Mouse (Mus musculus): ENCODE measurements at regions not wholly inside any gene's neighbourhood (a gene's known extent, or its start where the extent isn't known, plus 50 kb on each side); places are given as distances from the start of the nearest gene placed in this dataset.

DNA sequence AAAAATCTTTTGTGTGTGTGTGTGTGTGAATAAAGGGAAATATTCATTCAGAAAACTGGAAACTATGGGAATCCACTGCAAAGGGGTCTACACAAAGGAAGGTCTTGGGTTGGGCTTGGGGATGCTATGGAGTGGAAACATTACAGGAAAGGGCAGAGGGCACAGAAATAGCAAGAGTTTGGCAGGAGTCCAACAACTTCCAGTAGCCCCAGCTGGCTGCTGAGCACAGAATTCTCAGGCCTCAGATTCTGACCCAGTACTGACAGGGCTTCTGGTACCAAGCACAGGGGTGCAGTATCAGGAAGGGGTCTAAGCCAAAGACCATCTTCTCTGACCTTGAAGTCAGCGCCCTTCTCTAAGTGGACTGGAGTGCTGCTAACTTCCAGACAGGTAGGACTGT, 174.4 kb downstream of the Utp6 start:
- Histone ChIP-seq H3K36me3 (no peaks in the 10 kb centered on the region), H3K4me1 (peaks cover 39% of the 10 kb centered on the region), H3K9me3 (no peaks in the 10 kb centered on the region), H3K27ac (no peak overlapping the region), H3K4me3 (no peak overlapping the region), H3K27me3 (no peaks in the 10 kb centered on the region), H3K4me2 (replicated peaks) (no peak overlapping the region), H3K9ac (no peak overlapping the region)
- WGBS, result 66% methylated on average over 1 of the region's 1 CpGs
- ATAC-seq (ENCODE audit: insufficient number of reproducible peaks, insufficient read depth, low FRiP score, low TSS enrichment), result no peak

DNA sequence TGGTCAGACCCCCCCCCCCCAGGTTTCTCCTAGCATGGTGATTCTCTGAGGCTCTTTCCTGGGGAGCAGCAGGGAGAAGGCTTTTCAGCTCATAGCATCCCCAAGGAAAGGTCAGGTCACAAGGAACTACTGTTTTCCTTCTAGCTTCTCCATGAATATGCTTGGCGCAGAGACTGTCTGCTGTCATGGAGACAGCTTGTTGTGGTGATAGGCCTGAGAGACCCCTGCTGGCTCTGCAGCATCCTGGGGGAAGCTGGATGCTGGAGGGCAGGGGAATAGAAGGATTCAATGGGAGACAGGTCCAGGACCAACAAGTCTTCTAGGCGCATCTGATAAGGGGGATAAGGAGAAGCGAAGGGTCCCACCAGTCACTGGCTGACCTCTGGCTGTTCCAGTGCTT, 178.1 kb downstream of the Utp6 start:
- no peak overlapping the region for H3K4me2 ChIP-seq (replicated peaks)
- H3K27ac ChIP-seq, result no peak overlapping the region
- peaks cover 16% of the 10 kb centered on the region; the same call in 1 of the 2 replicates for H3K4me1 ChIP-seq
- no peaks in the 10 kb centered on the region for H3K27me3 ChIP-seq
- no peak for ATAC-seq (ENCODE audit: insufficient number of reproducible peaks, insufficient read depth, low FRiP score, low TSS enrichment)
- H3K9ac ChIP-seq, result no peak overlapping the region
- no peaks in the 10 kb centered on the region for H3K36me3 ChIP-seq
- H3K4me3 ChIP-seq, result no peak overlapping the region
- WGBS, result 63% methylated on average over 3 of the region's 3 CpGs
- no peaks in the 10 kb centered on the region for H3K9me3 ChIP-seq

DNA sequence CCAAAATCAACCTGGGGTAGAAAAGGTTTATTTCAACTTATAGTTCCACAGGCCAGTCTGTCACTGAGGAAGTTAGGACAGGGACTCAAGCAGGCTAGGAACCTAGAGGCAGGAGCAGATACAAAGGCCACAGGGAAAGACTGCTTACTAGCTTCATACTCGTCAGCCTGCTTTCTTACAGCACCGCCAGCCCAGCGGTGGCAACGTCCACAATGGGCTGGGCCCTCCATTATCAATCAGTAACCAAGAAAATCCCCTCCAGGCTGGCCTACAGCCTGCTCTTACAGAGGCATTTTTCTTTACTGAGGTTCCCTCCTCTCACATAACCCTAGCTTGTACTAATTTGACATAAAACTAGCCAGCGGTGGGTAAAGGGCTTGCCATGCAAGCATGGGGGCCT, 180.2 kb downstream of the Utp6 start:
- H3K27me3 ChIP-seq, result no peaks in the 10 kb centered on the region
- no peaks in the 10 kb centered on the region for H3K9me3 ChIP-seq
- H3K36me3 ChIP-seq, result no peaks in the 10 kb centered on the region
- 74% methylated on average over 5 of the region's 5 CpGs for WGBS
- 0 out of 2 replicates have a peak, but pooled peaks cover 4% of the 10 kb centered on the region for H3K4me1 ChIP-seq
- H3K9ac ChIP-seq, result no peak overlapping the region
- H3K27ac ChIP-seq, result no peak overlapping the region
- no peak overlapping the region for H3K4me2 ChIP-seq (replicated peaks)
- H3K4me3 ChIP-seq, result no peak overlapping the region
- no peak for ATAC-seq (ENCODE audit: insufficient number of reproducible peaks, insufficient read depth, low FRiP score, low TSS enrichment)

DNA sequence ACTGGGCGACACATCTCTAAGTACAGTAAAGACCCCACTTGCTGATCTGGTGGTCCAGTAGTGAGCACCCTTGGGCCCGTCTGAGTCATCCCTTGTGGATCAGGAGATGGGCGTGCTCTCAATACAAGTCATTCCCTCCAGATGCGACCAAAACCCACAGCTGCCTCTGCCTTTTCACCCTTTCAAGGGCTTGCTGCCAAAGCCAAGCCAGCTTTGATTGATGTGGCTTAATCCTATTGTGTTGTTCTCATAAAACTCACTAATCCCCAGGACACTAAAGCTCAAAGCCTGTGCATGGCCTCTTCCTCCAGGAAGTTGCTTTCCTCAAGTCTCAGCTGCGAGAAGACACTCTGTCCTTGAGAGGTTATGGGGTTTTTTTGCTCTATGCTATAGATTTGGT, 182.4 kb downstream of the Utp6 start:
- no peak overlapping the region for H3K27ac ChIP-seq
- WGBS, result 54% methylated on average over 5 of the region's 5 CpGs
- no peaks in the 10 kb centered on the region for H3K9me3 ChIP-seq
- 0 out of 2 replicates have a peak, but pooled peaks cover 8% of the 10 kb centered on the region for H3K4me1 ChIP-seq
- H3K27me3 ChIP-seq, result no peaks in the 10 kb centered on the region
- ATAC-seq (ENCODE audit: insufficient number of reproducible peaks, insufficient read depth, low FRiP score, low TSS enrichment), result no peak
- H3K4me3 ChIP-seq, result no peak overlapping the region
- no peak overlapping the region for H3K4me2 ChIP-seq (replicated peaks)
- no peaks in the 10 kb centered on the region for H3K36me3 ChIP-seq
- H3K9ac ChIP-seq, result no peak overlapping the region

DNA sequence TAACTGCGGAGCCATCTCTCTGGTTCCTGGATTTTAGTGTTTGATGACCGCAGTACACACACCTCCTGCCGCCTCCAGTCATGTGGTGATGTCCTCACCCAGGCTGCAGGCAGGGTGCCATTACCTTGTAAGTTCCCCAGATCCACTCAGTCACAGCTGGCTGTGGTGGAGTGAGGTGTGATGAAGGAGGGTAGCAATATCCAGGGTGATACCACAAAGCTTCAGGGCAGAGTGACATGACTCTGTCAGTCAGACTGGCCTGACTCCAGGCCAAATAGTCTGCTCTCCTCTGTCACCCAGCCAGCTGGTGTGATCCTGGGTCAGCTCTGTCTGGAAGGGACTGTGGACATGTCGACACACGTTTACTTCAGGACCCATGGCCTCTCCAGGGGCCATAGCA, 183.7 kb downstream of the Utp6 start:
- no peaks in the 10 kb centered on the region for H3K27me3 ChIP-seq
- H3K4me2 ChIP-seq (replicated peaks), result no peak overlapping the region
- 0 out of 2 replicates have a peak, but pooled peaks cover 8% of the 10 kb centered on the region for H3K4me1 ChIP-seq
- ATAC-seq (ENCODE audit: insufficient number of reproducible peaks, insufficient read depth, low FRiP score, low TSS enrichment), result no peak
- H3K9me3 ChIP-seq, result no peaks in the 10 kb centered on the region
- WGBS, result 74% methylated on average over 5 of the region's 5 CpGs
- H3K27ac ChIP-seq, result no peak overlapping the region
- H3K9ac ChIP-seq, result no peak overlapping the region
- H3K36me3 ChIP-seq, result no peaks in the 10 kb centered on the region
- H3K4me3 ChIP-seq, result no peak overlapping the region

DNA sequence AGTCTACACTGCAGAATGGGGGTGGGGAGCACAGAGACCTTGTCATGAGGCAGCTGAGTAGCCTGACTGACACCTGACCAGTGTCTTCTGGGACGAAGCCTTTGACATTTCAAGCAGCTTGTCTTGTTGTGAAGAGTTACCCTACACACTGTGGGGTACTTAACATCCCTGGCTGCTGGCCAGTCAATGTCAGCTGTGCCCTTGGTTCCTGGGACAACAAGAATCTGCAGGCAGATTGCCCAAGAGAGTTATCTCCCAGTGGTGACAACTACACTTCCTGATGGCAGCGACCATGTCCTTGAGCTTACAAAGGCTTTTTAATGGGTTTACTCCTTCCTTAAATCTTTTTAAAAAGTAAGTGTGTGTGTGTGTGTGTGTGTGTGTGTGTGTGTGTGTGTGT, 184.2 kb downstream of the Utp6 start:
- H3K9me3 ChIP-seq, result no peaks in the 10 kb centered on the region
- ATAC-seq (ENCODE audit: insufficient number of reproducible peaks, insufficient read depth, low FRiP score, low TSS enrichment), result no peak
- H3K36me3 ChIP-seq, result no peaks in the 10 kb centered on the region
- no peak overlapping the region for H3K4me3 ChIP-seq
- no peak overlapping the region for H3K4me2 ChIP-seq (replicated peaks)
- 74% methylated on average over 2 of the region's 2 CpGs for WGBS
- H3K27ac ChIP-seq, result no peak overlapping the region
- no peaks in the 10 kb centered on the region for H3K27me3 ChIP-seq
- no peak overlapping the region for H3K9ac ChIP-seq
- H3K4me1 ChIP-seq, result 0 out of 2 replicates have a peak, but pooled peaks cover 8% of the 10 kb centered on the region

DNA sequence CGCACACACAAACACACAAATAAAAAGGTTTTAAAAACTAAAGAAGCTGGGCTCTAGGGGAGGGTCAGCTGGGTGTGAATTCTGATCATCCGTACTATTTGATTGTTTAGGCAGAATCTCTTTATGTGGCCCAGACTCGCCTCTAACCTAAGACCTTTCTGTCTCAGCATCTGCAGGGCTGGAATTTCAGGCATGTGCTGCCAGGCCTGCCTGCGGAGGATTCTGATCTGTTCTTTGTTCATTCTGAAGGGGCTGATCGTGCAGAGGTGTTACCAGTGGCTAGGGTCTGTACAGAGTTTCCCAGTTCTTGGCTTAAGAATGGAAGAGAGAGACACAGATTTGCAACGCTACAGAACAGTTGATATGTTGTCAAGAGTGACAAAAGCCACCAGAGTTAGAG, 185.6 kb downstream of the Rab11fip4 start:
- H3K36me3 ChIP-seq, result no peaks in the 10 kb centered on the region
- no peak for ATAC-seq (ENCODE audit: insufficient number of reproducible peaks, insufficient read depth, low FRiP score, low TSS enrichment)
- no peaks in the 10 kb centered on the region for H3K9me3 ChIP-seq
- H3K4me2 ChIP-seq (replicated peaks), result no peak overlapping the region
- no peaks in the 10 kb centered on the region for H3K27me3 ChIP-seq
- H3K9ac ChIP-seq, result no peak overlapping the region
- 0 out of 2 replicates have a peak, but pooled peaks cover 8% of the 10 kb centered on the region for H3K4me1 ChIP-seq
- H3K27ac ChIP-seq, result no peak overlapping the region
- H3K4me3 ChIP-seq, result no peak overlapping the region
- WGBS, result 22% methylated on average over 6 of the region's 6 CpGs

DNA sequence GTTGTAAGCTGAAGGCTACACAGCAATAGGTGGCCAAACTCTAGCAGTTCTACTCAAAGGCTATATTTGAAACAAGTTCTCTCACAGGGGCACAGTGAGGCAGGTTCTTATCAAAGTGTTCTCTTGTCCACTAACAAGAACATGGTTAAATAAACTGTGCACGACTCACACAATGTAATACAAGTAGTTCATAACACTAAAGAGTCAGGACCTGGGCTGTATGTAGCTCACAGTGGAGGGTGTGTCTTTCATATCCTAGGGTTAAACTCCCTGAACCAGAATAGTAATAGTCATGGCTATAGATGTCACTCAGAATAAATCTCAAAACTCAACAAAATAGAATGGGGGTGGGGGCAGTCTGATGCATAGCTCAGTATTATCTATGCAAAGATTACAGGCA, 182.7 kb downstream of the Rab11fip4 start:
- no peaks in the 10 kb centered on the region for H3K9me3 ChIP-seq
- WGBS, result 63% methylated on average over 1 of the region's 1 CpGs
- ATAC-seq (ENCODE audit: insufficient number of reproducible peaks, insufficient read depth, low FRiP score, low TSS enrichment), result no peak
- no peak overlapping the region for H3K27ac ChIP-seq
- H3K9ac ChIP-seq, result no peak overlapping the region
- H3K4me3 ChIP-seq, result no peak overlapping the region
- no peaks in the 10 kb centered on the region for H3K27me3 ChIP-seq
- no peaks in the 10 kb centered on the region for H3K36me3 ChIP-seq
- H3K4me1 ChIP-seq, result 0 out of 2 replicates have a peak, but pooled peaks cover 3% of the 10 kb centered on the region
- H3K4me2 ChIP-seq (replicated peaks), result no peak overlapping the region

DNA sequence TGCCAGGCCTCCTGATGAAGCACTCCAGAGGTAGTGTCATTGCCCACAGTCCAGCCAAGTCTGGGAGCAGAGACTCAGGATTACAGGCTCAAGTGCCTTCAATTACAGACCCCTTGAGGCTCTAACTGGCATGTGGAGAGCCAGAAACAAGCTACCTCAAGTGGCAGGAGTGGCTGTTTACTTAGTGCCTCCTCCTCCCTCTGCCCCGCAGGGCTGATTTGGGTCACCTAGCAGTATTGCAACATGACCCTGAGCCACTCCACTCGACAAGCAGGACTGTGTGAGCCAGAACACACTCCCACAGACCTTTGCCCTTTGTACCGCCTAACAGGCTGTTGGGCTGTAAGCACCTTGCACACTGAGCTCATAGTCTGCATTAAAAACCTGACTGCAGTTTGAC, 180.4 kb downstream of the Rab11fip4 start:
- 11% methylated on average over 3 of the region's 3 CpGs for WGBS
- no peaks in the 10 kb centered on the region for H3K4me1 ChIP-seq

DNA sequence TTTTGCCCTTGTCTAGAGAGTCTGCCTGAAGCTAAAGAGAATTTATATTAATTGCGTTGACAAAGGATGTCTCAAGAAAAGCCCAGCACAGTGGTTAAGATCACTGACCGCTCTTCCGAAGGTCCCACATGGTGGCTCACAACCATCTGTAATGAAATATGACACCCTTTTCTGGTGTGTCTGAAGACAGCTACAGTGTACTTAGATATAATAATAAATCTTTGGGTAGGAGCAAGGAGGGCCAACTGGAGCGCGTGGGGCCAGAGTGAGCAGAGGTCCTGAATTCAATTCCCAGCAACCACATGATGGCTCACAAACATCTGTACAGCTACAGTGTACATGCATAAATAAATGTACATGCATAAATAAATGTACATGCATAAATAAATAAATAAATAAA, 176.1 kb downstream of the Rab11fip4 start:
- H3K9ac ChIP-seq, result no peak overlapping the region
- no peak overlapping the region for H3K27ac ChIP-seq
- H3K9me3 ChIP-seq, result no peaks in the 10 kb centered on the region
- peaks cover 5% of the 10 kb centered on the region; the same call in 1 of the 2 replicates for H3K4me1 ChIP-seq
- no peak overlapping the region for H3K4me2 ChIP-seq (replicated peaks)
- H3K4me3 ChIP-seq, result no peak overlapping the region
- no peak for ATAC-seq (ENCODE audit: insufficient number of reproducible peaks, insufficient read depth, low FRiP score, low TSS enrichment)
- WGBS, result 81% methylated on average over 5 of the region's 5 CpGs
- no peaks in the 10 kb centered on the region for H3K27me3 ChIP-seq
- H3K36me3 ChIP-seq, result no peaks in the 10 kb centered on the region

More for the DNA sequence above, 180.4 kb downstream of the Rab11fip4 start:
- H3K4me2 ChIP-seq (replicated peaks), result no peak overlapping the region
- no peak overlapping the region for H3K9ac ChIP-seq
- H3K36me3 ChIP-seq, result no peaks in the 10 kb centered on the region
- H3K27me3 ChIP-seq, result no peaks in the 10 kb centered on the region
- H3K9me3 ChIP-seq, result no peaks in the 10 kb centered on the region
- no peak overlapping the region for H3K27ac ChIP-seq
- ATAC-seq (ENCODE audit: insufficient number of reproducible peaks, insufficient read depth, low FRiP score, low TSS enrichment), result no peak
- H3K4me3 ChIP-seq, result no peak overlapping the region

DNA sequence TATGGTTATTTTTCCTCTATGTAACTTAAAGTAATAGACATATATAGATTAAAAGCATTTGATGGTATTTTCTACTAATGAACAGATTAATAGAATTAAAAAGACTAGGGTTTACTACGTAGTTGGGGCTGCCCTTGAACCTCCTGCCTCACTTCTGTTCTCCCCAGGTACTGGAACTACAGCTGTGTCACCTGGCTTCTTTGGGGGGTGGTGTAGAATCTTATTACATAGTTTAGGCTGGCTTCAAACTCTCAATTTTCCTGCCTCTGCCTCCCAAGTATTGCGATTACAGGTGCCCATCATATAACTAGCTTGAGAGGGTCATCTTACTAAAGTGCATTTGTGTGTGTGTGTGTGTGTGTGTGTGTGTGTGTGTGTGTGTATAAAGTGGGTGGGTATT, 175.0 kb downstream of the Rab11fip4 start:
- H3K27me3 ChIP-seq, result no peaks in the 10 kb centered on the region
- no peak overlapping the region for H3K9ac ChIP-seq
- H3K4me1 ChIP-seq, result peaks cover 5% of the 10 kb centered on the region; the same call in 1 of the 2 replicates
- no peak overlapping the region for H3K27ac ChIP-seq
- H3K4me3 ChIP-seq, result no peak overlapping the region
- H3K9me3 ChIP-seq, result no peaks in the 10 kb centered on the region
- 92% methylated on average over 2 of the region's 2 CpGs for WGBS
- no peaks in the 10 kb centered on the region for H3K36me3 ChIP-seq
- no peak overlapping the region for H3K4me2 ChIP-seq (replicated peaks)
- ATAC-seq (ENCODE audit: insufficient number of reproducible peaks, insufficient read depth, low FRiP score, low TSS enrichment), result no peak

DNA sequence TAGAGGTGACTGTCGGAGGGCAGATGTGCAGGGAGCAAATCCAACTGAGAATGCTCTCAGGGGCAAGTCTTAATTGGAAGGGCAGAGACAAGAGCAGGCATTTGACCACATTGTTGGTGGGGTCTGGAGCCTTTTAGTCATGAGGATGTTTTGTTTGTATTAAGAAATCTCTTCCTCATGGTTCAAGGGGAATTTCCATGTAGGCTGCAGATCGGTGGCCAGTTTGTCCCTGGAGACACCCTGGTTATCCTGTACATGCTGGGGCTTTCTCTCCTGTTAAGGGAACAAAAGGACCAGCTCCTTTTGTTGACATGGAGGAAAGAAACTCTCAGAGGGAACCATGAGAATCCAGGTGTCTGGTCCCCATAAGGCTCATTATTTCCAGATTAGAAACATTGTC, 174.4 kb downstream of the Rab11fip4 start:
- H3K9ac ChIP-seq, result no peak overlapping the region
- no peak overlapping the region for H3K4me2 ChIP-seq (replicated peaks)
- no peak overlapping the region for H3K27ac ChIP-seq
- no peaks in the 10 kb centered on the region for H3K27me3 ChIP-seq
- H3K9me3 ChIP-seq, result no peaks in the 10 kb centered on the region
- WGBS, result 20% methylated on average over 2 of the region's 2 CpGs
- ATAC-seq (ENCODE audit: insufficient number of reproducible peaks, insufficient read depth, low FRiP score, low TSS enrichment), result no peak
- H3K36me3 ChIP-seq, result no peaks in the 10 kb centered on the region
- peaks cover 5% of the 10 kb centered on the region; the same call in 1 of the 2 replicates for H3K4me1 ChIP-seq
- H3K4me3 ChIP-seq, result no peak overlapping the region

DNA sequence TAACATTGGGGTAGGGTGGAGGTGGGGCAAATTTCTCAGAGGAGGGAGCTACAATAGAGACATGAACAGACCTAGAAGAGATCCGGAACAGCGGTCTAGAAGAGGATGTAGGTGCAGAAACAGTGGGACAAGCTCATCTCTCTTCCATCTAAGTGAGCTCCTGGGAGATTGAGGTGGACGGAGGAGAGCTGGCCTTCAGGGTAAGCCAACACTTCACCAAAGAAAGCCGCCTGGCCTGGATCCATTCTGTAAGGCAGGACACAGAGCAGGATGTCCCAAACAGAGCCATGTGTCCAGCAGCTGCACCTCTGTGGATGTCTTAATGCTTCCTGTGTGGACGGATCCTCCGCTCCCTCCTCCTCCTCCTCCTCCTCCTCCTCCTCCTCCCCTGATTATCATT, 173.0 kb downstream of the Rab11fip4 start:
- H3K4me1 ChIP-seq, result peaks cover 5% of the 10 kb centered on the region; the same call in 1 of the 2 replicates
- 73% methylated on average over 6 of the region's 6 CpGs for WGBS
- H3K4me2 ChIP-seq (replicated peaks), result no peak overlapping the region
- H3K27ac ChIP-seq, result no peak overlapping the region
- no peak overlapping the region for H3K9ac ChIP-seq
- ATAC-seq (ENCODE audit: insufficient number of reproducible peaks, insufficient read depth, low FRiP score, low TSS enrichment), result no peak
- no peaks in the 10 kb centered on the region for H3K9me3 ChIP-seq
- H3K4me3 ChIP-seq, result no peak overlapping the region
- H3K36me3 ChIP-seq, result no peaks in the 10 kb centered on the region
- H3K27me3 ChIP-seq, result no peaks in the 10 kb centered on the region

Data from embryonic facial prominence, embryonic 12.5 days (tissue).